Mouse (Mus musculus): ENCODE measurements around the gene Flt3l.

- TF ChIP-seq CTCF (IDR thresholded peaks at IDR 0.05; ENCODE audit: low read depth), result no peak
- TF ChIP-seq EP300 (optimal IDR thresholded peaks at IDR 0.05), result no peak
Observed at GRCm38 (mm10) chr7:45097479-45097878, 38.8 kb downstream of the Flt3l start.

Measured in stomach, postnatal 0 days (tissue).